Mouse (Mus musculus): ENCODE results near the gene Dgcr2.

DNA sequence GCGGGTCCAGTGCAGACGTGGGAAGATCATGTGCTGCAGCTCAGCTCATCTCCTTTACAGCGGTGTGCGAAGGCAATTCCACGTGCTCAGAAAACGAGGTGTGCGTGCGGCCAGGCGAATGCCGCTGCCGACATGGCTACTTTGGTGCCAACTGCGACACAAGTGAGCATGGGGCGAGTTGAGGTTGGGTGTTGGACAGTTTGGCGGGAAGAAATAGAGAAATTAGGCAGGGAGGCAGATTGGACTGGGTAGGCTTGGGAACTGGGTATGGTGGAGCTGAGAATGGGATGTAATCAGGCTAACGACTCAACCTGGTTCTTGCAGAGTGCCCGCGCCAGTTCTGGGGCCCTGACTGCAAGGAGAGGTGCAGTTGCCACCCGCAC, 95.9 kb downstream of the Dgcr2 start:
- TF ChIP-seq GATA1 (IDR thresholded peaks at IDR 0.05; ENCODE audit: borderline replicate concordance, low read length) (no peak), FLI1 (IDR thresholded peaks at IDR 0.05; ENCODE audit: low read length) (no peak)
